Mouse (Mus musculus) kidney, adult 2 months (tissue): ENCODE data around the gene Dbil5.

Experiments
- CTCF ChIP-seq: fragments of 200-500 bp; conservative IDR thresholded peaks from 2 replicates; pipeline ENCODE4 v1.5.1; 2011; ENCODE audit warnings: low read depth, mild to moderate bottlenecking, control low read depth, low read length, moderate library complexity, mixed read lengths; ENCODE audit not compliant: insufficient read depth, insufficient read length
- POLR2A ChIP-seq: fragments of 200-500 bp; IDR thresholded peaks from one replicate; pipeline ENCODE4 v1.6.1; 2011; ENCODE audit warnings: low read depth, low read length, control low read depth

DNA sequence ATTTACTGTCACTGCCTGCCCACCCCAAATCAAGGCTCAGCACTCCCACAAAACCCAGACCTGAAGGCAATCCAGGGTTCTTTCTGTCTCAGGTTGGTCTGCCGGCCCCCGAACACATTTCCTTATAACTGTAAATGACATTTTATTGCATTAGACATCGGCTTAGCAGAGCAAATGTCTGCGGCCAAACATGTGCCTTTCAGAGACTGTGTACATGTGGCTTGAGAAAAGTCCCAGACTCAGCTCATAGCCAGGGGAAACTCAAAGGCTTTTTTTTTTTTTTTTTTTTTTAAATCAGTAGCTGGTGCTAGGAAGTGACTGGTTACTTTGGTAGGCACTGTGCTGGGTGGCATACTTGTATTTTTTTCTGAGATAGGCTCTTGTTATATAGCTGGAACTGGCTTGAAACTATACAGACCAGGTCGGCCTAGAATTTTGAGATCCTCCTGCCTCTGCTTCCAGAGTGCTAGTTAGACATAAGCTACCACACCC is 1.3 kb upstream of the Dbil5 start:
- no peak for TF ChIP-seq CTCF
- no peak for TF ChIP-seq POLR2A
